Mouse (Mus musculus): Measurements from ENCODE around the gene Rpl18a.

The Rpl18a gene

GRCm38 (mm10) chr8:70897021-70897680, at the start of gene Rpl18a:
Rpl18a (minus strand) TSS chr8:70897412.
- peak; percentile 87 to 93 for DNase-seq (ENCODE audit: low spot score in 2 of 2)

- no peak for DNase-seq (ENCODE audit: low spot score in 2 of 2)
Observed at GRCm38 (mm10) chr8:70943187-70943586, 46.0 kb upstream of the Rpl18a start.

GRCm38 (mm10) chr8:70941478-70941877, 44.3 kb upstream of the Rpl18a start:
- no peak for DNase-seq (ENCODE audit: low spot score in 2 of 2)

- no peak for DNase-seq (ENCODE audit: low spot score in 2 of 2)
Observed at GRCm38 (mm10) chr8:70937200-70937599, 40.0 kb upstream of the Rpl18a start.

GRCm38 (mm10) chr8:70934786-70935185, 37.6 kb upstream of the Rpl18a start:
- DNase-seq (ENCODE audit: low spot score in 2 of 2) = no peak

- DNase-seq (ENCODE audit: low spot score in 2 of 2) = no peak
Observed at GRCm38 (mm10) chr8:70933036-70933435, 35.8 kb upstream of the Rpl18a start.

- DNase-seq (ENCODE audit: low spot score in 2 of 2) = no peak
Observed at GRCm38 (mm10) chr8:70931731-70932130, 34.5 kb upstream of the Rpl18a start.

- no peak for DNase-seq (ENCODE audit: low spot score in 2 of 2)
Observed at GRCm38 (mm10) chr8:70928778-70929322, 31.6 kb upstream of the Rpl18a start.

GRCm38 (mm10) chr8:70928096-70928495, 30.9 kb upstream of the Rpl18a start:
- DNase-seq (ENCODE audit: low spot score in 2 of 2) = no peak

- no peak for DNase-seq (ENCODE audit: low spot score in 2 of 2)
Observed at GRCm38 (mm10) chr8:70926396-70926795, 29.2 kb upstream of the Rpl18a start.

- no peak for DNase-seq (ENCODE audit: low spot score in 2 of 2)
Observed at GRCm38 (mm10) chr8:70925754-70926153, 28.5 kb upstream of the Rpl18a start.

- DNase-seq (ENCODE audit: low spot score in 2 of 2) = no peak
Observed at GRCm38 (mm10) chr8:70924151-70924550, 26.9 kb upstream of the Rpl18a start.

- no peak for DNase-seq (ENCODE audit: low spot score in 2 of 2)
Observed at GRCm38 (mm10) chr8:70920049-70920922, 23.1 kb upstream of the Rpl18a start.

- no peak for DNase-seq (ENCODE audit: low spot score in 2 of 2)
Observed at GRCm38 (mm10) chr8:70914704-70915103, 17.5 kb upstream of the Rpl18a start.

GRCm38 (mm10) chr8:70913523-70913922, 16.3 kb upstream of the Rpl18a start:
- no peak for DNase-seq (ENCODE audit: low spot score in 2 of 2)

GRCm38 (mm10) chr8:70912955-70913354, 15.7 kb upstream of the Rpl18a start:
- no peak for DNase-seq (ENCODE audit: low spot score in 2 of 2)

- DNase-seq (ENCODE audit: low spot score in 2 of 2) = no peak
Observed at GRCm38 (mm10) chr8:70911596-70911995, 14.4 kb upstream of the Rpl18a start.

- DNase-seq (ENCODE audit: low spot score in 2 of 2) = no peak
Observed at GRCm38 (mm10) chr8:70907518-70907917, 10.3 kb upstream of the Rpl18a start.

GRCm38 (mm10) chr8:70905831-70906736, 8.9 kb upstream of the Rpl18a start, which contains the start of gene Map1s:
Map1s (plus strand) TSS chr8:70905932.
- peak; percentile 57 to 63 for DNase-seq (ENCODE audit: low spot score in 2 of 2)

- DNase-seq (ENCODE audit: low spot score in 2 of 2) = no peak
Observed at GRCm38 (mm10) chr8:70905463-70905830, 8.2 kb upstream of the Rpl18a start.

- no peak for DNase-seq (ENCODE audit: low spot score in 2 of 2)
Observed at GRCm38 (mm10) chr8:70904532-70904931, 7.3 kb upstream of the Rpl18a start.

- no peak for DNase-seq (ENCODE audit: low spot score in 2 of 2)
Observed at GRCm38 (mm10) chr8:70903582-70903981, 6.4 kb upstream of the Rpl18a start.
